Mouse (Mus musculus) heart, embryonic 15.5 days (tissue): ENCODE results near the gene Klk13. TPM values are rescaled to one million over a fixed set of nuclear protein-coding genes. Genes with fewer than 3 reads are reported as not detected.

ENCODE experiments used
- ATAC-seq: fragments of 200-750 bp; cut with Nextera tagmentation; replicated peaks from 2 replicates; pipeline ENCODE4 v1.8.0; 2017; ENCODE audit warnings: low read depth, moderate TSS enrichment; ENCODE audit not compliant: insufficient number of reproducible peaks, insufficient read depth, low FRiP score
- H3K27ac ChIP-seq: fragments of 300-500 bp; sonication (generic); 2 replicates; pipeline ENCODE4 v1.5.1; 2015; ENCODE audit warnings: mild to moderate bottlenecking, inconsistent platforms
- H3K27me3 ChIP-seq: fragments of 300-500 bp; sonication (generic); 2 replicates; pipeline ENCODE4 v1.6.1; 2015; ENCODE audit warnings: inconsistent platforms
- H3K36me3 ChIP-seq: fragments of 300-500 bp; sonication (generic); 2 replicates; pipeline ENCODE4 v1.6.1; 2015; ENCODE audit warnings: mild to moderate bottlenecking, inconsistent platforms
- H3K4me1 ChIP-seq: fragments of 300-500 bp; sonication (generic); replicated peaks from 2 replicates; pipeline ENCODE4 v1.6.1; 2015; ENCODE audit warnings: inconsistent platforms
- H3K4me2 ChIP-seq: fragments of 300-500 bp; sonication (generic); 2 replicates; pipeline ENCODE4 v1.6.1; 2015; ENCODE audit warnings: inconsistent platforms, mild to moderate bottlenecking, moderate library complexity
- H3K4me3 ChIP-seq: fragments of 300-500 bp; sonication (generic); 2 replicates; pipeline ENCODE4 v1.5.1; 2015; ENCODE audit warnings: mild to moderate bottlenecking, inconsistent platforms
- H3K9ac ChIP-seq: fragments of 300-500 bp; sonication (generic); 2 replicates; pipeline ENCODE4 v1.6.1; 2015; ENCODE audit warnings: mild to moderate bottlenecking, inconsistent platforms
- H3K9me3 ChIP-seq: fragments of 300-500 bp; sonication (generic); replicated peaks from 2 replicates; pipeline ENCODE4 v1.6.1; 2016; ENCODE audit warnings: inconsistent platforms
- WGBS: fragments of 180-500 bp; shearing (Covaris S2); methylation state at CpG from one replicate; pipeline ENCODE4 v1.1.7; 2015; ENCODE audit warnings: mixed read lengths; 5-methylcytosine and 5-hydroxymethylcytosine counted together
- polyA plus RNA-seq: library from polyadenylated mRNA; unstranded; fragments of >200 nt; fragmentation: Nextera tagmentation; extraction: Ambion mirVana; gene quantifications from 2 replicates; pipeline ENCODE4 v1.2.1, GENCODE M21; 2015

The Klk13 gene
- polyA plus RNA-seq, 1 experiment from 2014 or later, result 0.19 TPM

GRCm38 (mm10) chr7:43772901-43773300 is 60.5 kb downstream of the Klk13 start:
- ATAC-seq, result no peak
- H3K36me3 ChIP-seq, result no peaks in the 10 kb centered on the region
- H3K9ac ChIP-seq, result no peak overlapping the region
- 68% methylated on average over 3 of the region's 3 CpGs for WGBS
- no peaks in the 10 kb centered on the region for H3K27me3 ChIP-seq
- H3K9me3 ChIP-seq, result no peaks in the 10 kb centered on the region
- H3K4me2 ChIP-seq, result no peak overlapping the region
- no peak overlapping the region for H3K4me3 ChIP-seq
- H3K4me1 ChIP-seq, result no peaks in the 10 kb centered on the region
- no peak overlapping the region for H3K27ac ChIP-seq

- no peak for ATAC-seq
- 92% methylated on average over 5 of the region's 5 CpGs for WGBS
- H3K27ac ChIP-seq, result no peak within 1 kb of the TSS
- H3K9me3 ChIP-seq, result no peaks in the 10 kb centered on the region
- H3K9ac ChIP-seq, result no peak within 1 kb of the TSS
- no peaks in the 10 kb centered on the region for H3K4me1 ChIP-seq
- H3K27me3 ChIP-seq, result no peaks in the 10 kb centered on the region
- H3K4me3 ChIP-seq, result no peak within 1 kb of the TSS
- no peaks in the 10 kb centered on the region for H3K36me3 ChIP-seq
- H3K4me2 ChIP-seq, result no peak within 1 kb of the TSS
These were observed 62.0 kb downstream of the Klk13 start, which contains the start of gene Klk11 for GRCm38 (mm10) chr7:43774364-43774763. Gene Klk11 (plus strand): TSS chr7:43774604.

DNA sequence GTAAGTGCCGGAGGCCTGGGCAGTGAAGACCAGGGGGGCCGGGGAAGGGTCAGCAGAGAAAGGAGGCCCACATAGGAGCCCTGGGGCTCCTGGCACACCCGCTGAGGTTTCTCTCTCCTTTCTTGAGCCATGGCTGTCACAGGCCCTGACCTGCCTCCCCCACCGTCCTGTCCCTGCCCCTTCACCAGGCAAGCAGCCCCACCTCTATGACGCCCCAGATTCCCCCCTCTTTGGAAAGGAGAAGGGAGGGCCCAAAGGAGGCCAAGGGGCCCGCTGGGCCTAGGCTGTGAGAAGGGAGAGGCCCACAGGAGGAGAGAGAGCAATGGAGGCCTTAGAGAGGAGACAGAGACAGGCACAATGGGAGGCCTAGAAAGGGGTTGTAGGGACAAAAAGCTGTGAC is 62.4 kb downstream of the Klk13 start:
- no peaks in the 10 kb centered on the region for H3K4me1 ChIP-seq
- H3K4me3 ChIP-seq, result no peak overlapping the region
- WGBS, result 57% methylated on average over 6 of the region's 6 CpGs
- no peaks in the 10 kb centered on the region for H3K36me3 ChIP-seq
- no peaks in the 10 kb centered on the region for H3K27me3 ChIP-seq
- ATAC-seq, result no peak
- H3K9me3 ChIP-seq, result no peaks in the 10 kb centered on the region
- H3K27ac ChIP-seq, result no peak overlapping the region
- no peak overlapping the region for H3K9ac ChIP-seq
- H3K4me2 ChIP-seq, result no peak overlapping the region

DNA sequence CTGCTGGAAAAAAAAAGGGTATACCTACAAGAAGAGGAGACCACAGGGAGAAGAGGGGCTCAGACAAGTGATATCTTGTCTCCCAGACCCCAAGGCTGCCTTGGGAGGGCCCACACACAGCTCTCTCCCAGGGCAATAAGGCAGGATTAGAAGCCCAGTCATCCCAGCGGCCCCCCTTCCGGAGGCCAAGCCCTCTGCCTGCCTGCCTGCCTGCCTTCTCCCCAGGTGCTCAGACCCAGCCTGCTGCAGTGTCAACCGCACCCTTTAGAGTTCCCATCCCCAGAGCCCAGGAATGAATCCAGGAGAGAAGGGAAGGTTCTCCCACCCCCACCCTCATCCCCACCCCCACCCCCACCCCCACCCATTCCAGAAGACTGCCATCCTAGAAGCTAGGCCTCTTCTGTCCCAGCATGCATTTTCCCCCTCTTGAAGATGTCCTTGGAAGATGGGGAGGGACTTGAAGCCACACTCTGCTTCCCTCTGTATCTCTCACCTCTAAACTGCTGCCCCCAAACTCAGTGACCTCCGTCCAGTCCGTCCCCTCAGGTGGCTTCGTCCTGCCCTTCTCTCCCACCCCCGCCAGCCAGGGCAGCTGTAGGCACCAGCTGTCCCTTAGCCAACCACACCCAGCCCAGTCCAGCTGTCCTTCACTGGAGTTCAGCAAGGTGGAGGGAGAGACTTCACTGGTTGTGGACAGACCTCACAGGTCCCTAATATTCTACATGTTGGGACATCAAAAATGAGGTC is 63.1 kb downstream of the Klk13 start:
- ATAC-seq, result no peak
- no peak overlapping the region for H3K9ac ChIP-seq
- no peaks in the 10 kb centered on the region for H3K36me3 ChIP-seq
- H3K4me1 ChIP-seq, result no peaks in the 10 kb centered on the region
- no peak overlapping the region for H3K4me2 ChIP-seq
- H3K27me3 ChIP-seq, result no peaks in the 10 kb centered on the region
- H3K4me3 ChIP-seq, result no peak overlapping the region
- H3K27ac ChIP-seq, result no peak overlapping the region
- 45% methylated on average over 7 of the region's 7 CpGs for WGBS
- H3K9me3 ChIP-seq, result no peaks in the 10 kb centered on the region

GRCm38 (mm10) chr7:43776506-43776905 is 64.1 kb downstream of the Klk13 start:
- Histone ChIP-seq H3K27ac (no peak overlapping the region), H3K9ac (no peak overlapping the region), H3K9me3 (no peaks in the 10 kb centered on the region), H3K27me3 (peaks cover 6% of the 10 kb centered on the region), H3K4me2 (no peak overlapping the region), H3K4me1 (no peaks in the 10 kb centered on the region), H3K4me3 (no peak overlapping the region), H3K36me3 (no peaks in the 10 kb centered on the region)
- 78% methylated on average over 5 of the region's 5 CpGs for WGBS
- ATAC-seq, result no peak

Other genes with a start within 250 kb of the Klk13 start
- gene Vsig10l, start 249.4 kb upstream of the Klk13 start, polyA plus RNA-seq, result 2.9 and 4.4 TPM in 2 replicates
- 0.28 TPM in 1 of 2 replicates, not detected in the other for gene Iglon5, start 222.5 kb upstream of the Klk13 start, polyA plus RNA-seq
- gene 4931406B18Rik, start 206.6 kb upstream of the Klk13 start, polyA plus RNA-seq, result not detected in 2 replicates
- gene Cd33, start 168.1 kb upstream of the Klk13 start, polyA plus RNA-seq, result 0.49 and 1.1 TPM in 2 replicates
- gene Zfp658, start 150.3 kb upstream of the Klk13 start, polyA plus RNA-seq, result 1.3 and 1.5 TPM in 2 replicates
- 6.0 and 7.9 TPM in 2 replicates for gene Zfp719, start 133.0 kb upstream of the Klk13 start, polyA plus RNA-seq
- gene Zfp819, start 105.4 kb upstream of the Klk13 start, polyA plus RNA-seq, result not detected in 2 replicates
- gene Ceacam18, start 77.9 kb upstream of the Klk13 start, polyA plus RNA-seq, result not detected in 2 replicates
- gene Siglece, start 52.4 kb upstream of the Klk13 start, polyA plus RNA-seq, result 0.47 and 1.0 TPM in 2 replicates
- gene Ctu1, start 40.6 kb upstream of the Klk13 start, polyA plus RNA-seq, result 4.9 and 8.7 TPM in 2 replicates
- gene Klk14, start 22.1 kb upstream of the Klk13 start, polyA plus RNA-seq, result not detected in 2 replicates
- gene Klk12, start 56.3 kb downstream of the Klk13 start, polyA plus RNA-seq, result not detected in 2 replicates
- gene Klk11, start 62.0 kb downstream of the Klk13 start, polyA plus RNA-seq, result 0.11 and 0.20 TPM in 2 replicates
- gene Klk10, start 68.5 kb downstream of the Klk13 start, polyA plus RNA-seq, result 0.31 and 1.2 TPM in 2 replicates
- not detected in 2 replicates for gene Klk9, start 79.3 kb downstream of the Klk13 start, polyA plus RNA-seq
- 17.0 and 23.9 TPM in 2 replicates for gene Klk8, start 85.0 kb downstream of the Klk13 start, polyA plus RNA-seq
- gene Klk7, start 98.7 kb downstream of the Klk13 start, polyA plus RNA-seq, result 0.08 TPM in 1 of 2 replicates, not detected in the other
- gene Klk6, start 111.9 kb downstream of the Klk13 start, polyA plus RNA-seq, result not detected in 2 replicates
- gene Klk5, start 129.4 kb downstream of the Klk13 start, polyA plus RNA-seq, result not detected in 2 replicates
- gene Klk4, start 168.6 kb downstream of the Klk13 start, polyA plus RNA-seq, result 0.18 TPM in 1 of 2 replicates, not detected in the other
- not detected in 2 replicates for gene Klk15, start 221.2 kb downstream of the Klk13 start, polyA plus RNA-seq
- gene Klk1b8, start 238.1 kb downstream of the Klk13 start, polyA plus RNA-seq, result not detected in 2 replicates